Mouse (Mus musculus): ENCODE measurements at regions not wholly inside any gene's neighbourhood (a gene's known extent, or its start where the extent isn't known, plus 50 kb on each side); places are given as distances from the start of the nearest gene placed in this dataset.

- Histone ChIP-seq H3K27me3 (ENCODE audit: insufficient read depth, low read length) (no peaks in the 10 kb centered on the region), H3K27ac (no peak overlapping the region), H3K4me3 (replicated peaks; ENCODE audit: low read depth, low read length) (no peak overlapping the region), H3K4me1 (replicated peaks; ENCODE audit: insufficient read depth, low read length) (no peaks in the 10 kb centered on the region), H3K36me3 (ENCODE audit: insufficient read depth, low read length) (no peaks in the 10 kb centered on the region), H3K9me3 (replicated peaks; ENCODE audit: low read length) (no peaks in the 10 kb centered on the region), H3K9ac (ENCODE audit: low read depth, low read length) (no peak overlapping the region), H3K4me2 (ENCODE audit: low read length) (no peak overlapping the region)
- ATAC-seq (replicated peaks; ENCODE audit: low FRiP score, low read depth) (no peak), DNase-seq (ENCODE audit: low spot score) (no peak)
- TF ChIP-seq CTCF (IDR thresholded peaks at IDR 0.05; ENCODE audit: low read depth) = no peak
- WGBS = 45% methylated on average over 4 of the region's 4 CpGs
Measured at GRCm38 (mm10) chr16:55617506-55617905, 221.2 kb downstream of the Nfkbiz start.

GRCm38 (mm10) chr16:55616408-55617120 is 222.1 kb downstream of the Nfkbiz start:
- no peak overlapping the region for H3K4me3 ChIP-seq (replicated peaks; ENCODE audit: low read depth, low read length)
- H3K27me3 ChIP-seq (ENCODE audit: insufficient read depth, low read length) = no peaks in the 10 kb centered on the region
- TF ChIP-seq CTCF (IDR thresholded peaks at IDR 0.05; ENCODE audit: low read depth) = no peak
- H3K4me1 ChIP-seq (replicated peaks; ENCODE audit: insufficient read depth, low read length) = no peaks in the 10 kb centered on the region
- H3K9ac ChIP-seq (ENCODE audit: low read depth, low read length) = no peak overlapping the region
- no peaks in the 10 kb centered on the region for H3K36me3 ChIP-seq (ENCODE audit: insufficient read depth, low read length)
- H3K27ac ChIP-seq = no peak overlapping the region
- DNase-seq (ENCODE audit: low spot score) = no peak
- no peak for ATAC-seq (replicated peaks; ENCODE audit: low FRiP score, low read depth)
- no peaks in the 10 kb centered on the region for H3K9me3 ChIP-seq (replicated peaks; ENCODE audit: low read length)
- no peak overlapping the region for H3K4me2 ChIP-seq (ENCODE audit: low read length)
- 73% methylated on average over 1 of the region's 1 CpGs for WGBS

- Histone ChIP-seq H3K27me3 (ENCODE audit: insufficient read depth, low read length) (no peaks in the 10 kb centered on the region), H3K9me3 (replicated peaks; ENCODE audit: low read length) (no peaks in the 10 kb centered on the region), H3K4me2 (ENCODE audit: low read length) (no peak overlapping the region), H3K27ac (no peak overlapping the region), H3K4me1 (replicated peaks; ENCODE audit: insufficient read depth, low read length) (no peaks in the 10 kb centered on the region), H3K4me3 (replicated peaks; ENCODE audit: low read depth, low read length) (no peak overlapping the region), H3K36me3 (ENCODE audit: insufficient read depth, low read length) (no peaks in the 10 kb centered on the region), H3K9ac (ENCODE audit: low read depth, low read length) (no peak overlapping the region)
- 70% methylated on average over 3 of the region's 3 CpGs for WGBS
- DNase-seq (ENCODE audit: low spot score) = no peak
- ATAC-seq (replicated peaks; ENCODE audit: low FRiP score, low read depth) = no peak
- TF ChIP-seq CTCF (IDR thresholded peaks at IDR 0.05; ENCODE audit: low read depth) = no peak
Measured at GRCm38 (mm10) chr16:55612873-55613272, 225.8 kb downstream of the Nfkbiz start.

GRCm38 (mm10) chr16:55612001-55612400 is 226.7 kb downstream of the Nfkbiz start:
- Histone ChIP-seq H3K9me3 (replicated peaks; ENCODE audit: low read length) (no peaks in the 10 kb centered on the region), H3K4me1 (replicated peaks; ENCODE audit: insufficient read depth, low read length) (no peaks in the 10 kb centered on the region), H3K4me2 (ENCODE audit: low read length) (no peak overlapping the region), H3K4me3 (replicated peaks; ENCODE audit: low read depth, low read length) (no peak overlapping the region), H3K36me3 (ENCODE audit: insufficient read depth, low read length) (no peaks in the 10 kb centered on the region), H3K27ac (no peak overlapping the region), H3K27me3 (ENCODE audit: insufficient read depth, low read length) (no peaks in the 10 kb centered on the region), H3K9ac (ENCODE audit: low read depth, low read length) (no peak overlapping the region)
- WGBS = 82% methylated on average over 5 of the region's 5 CpGs
- DNase-seq (ENCODE audit: low spot score) (no peak), ATAC-seq (replicated peaks; ENCODE audit: low FRiP score, low read depth) (no peak)
- no peak for TF ChIP-seq CTCF (IDR thresholded peaks at IDR 0.05; ENCODE audit: low read depth)

- DNase-seq (ENCODE audit: low spot score) (no peak), ATAC-seq (replicated peaks; ENCODE audit: low FRiP score, low read depth) (no peak)
- Histone ChIP-seq H3K4me2 (ENCODE audit: low read length) (no peak overlapping the region), H3K27ac (no peak overlapping the region), H3K9ac (ENCODE audit: low read depth, low read length) (no peak overlapping the region), H3K9me3 (replicated peaks; ENCODE audit: low read length) (no peaks in the 10 kb centered on the region), H3K27me3 (ENCODE audit: insufficient read depth, low read length) (no peaks in the 10 kb centered on the region), H3K4me1 (replicated peaks; ENCODE audit: insufficient read depth, low read length) (no peaks in the 10 kb centered on the region), H3K36me3 (ENCODE audit: insufficient read depth, low read length) (no peaks in the 10 kb centered on the region), H3K4me3 (replicated peaks; ENCODE audit: low read depth, low read length) (no peak overlapping the region)
- 72% methylated on average over 3 of the region's 3 CpGs for WGBS
- no peak for TF ChIP-seq CTCF (IDR thresholded peaks at IDR 0.05; ENCODE audit: low read depth)
Measured at GRCm38 (mm10) chr16:55611172-55611571, 227.5 kb downstream of the Nfkbiz start.

GRCm38 (mm10) chr16:55608361-55608760 is 230.3 kb downstream of the Nfkbiz start:
- Histone ChIP-seq H3K36me3 (ENCODE audit: insufficient read depth, low read length) (no peaks in the 10 kb centered on the region), H3K4me2 (ENCODE audit: low read length) (no peak overlapping the region), H3K9me3 (replicated peaks; ENCODE audit: low read length) (no peaks in the 10 kb centered on the region), H3K9ac (ENCODE audit: low read depth, low read length) (no peak overlapping the region), H3K27me3 (ENCODE audit: insufficient read depth, low read length) (no peaks in the 10 kb centered on the region), H3K4me3 (replicated peaks; ENCODE audit: low read depth, low read length) (no peak overlapping the region), H3K27ac (no peak overlapping the region), H3K4me1 (replicated peaks; ENCODE audit: insufficient read depth, low read length) (no peaks in the 10 kb centered on the region)
- ATAC-seq (replicated peaks; ENCODE audit: low FRiP score, low read depth) (no peak), DNase-seq (ENCODE audit: low spot score) (no peak)
- 86% methylated on average over 3 of the region's 3 CpGs for WGBS
- no peak for TF ChIP-seq CTCF (IDR thresholded peaks at IDR 0.05; ENCODE audit: low read depth)
